Mouse (Mus musculus) heart, adult 9 months (tissue): ENCODE measurements around the gene Pcnx2.

Source experiments
- DNase-seq, 2 experiments: peaks; one replicate each; pipeline ENCODE4 v3.0.0; 2022; ENCODE audit warnings: low spot score in 2 of 2

Gene Pcnx2

DNA sequence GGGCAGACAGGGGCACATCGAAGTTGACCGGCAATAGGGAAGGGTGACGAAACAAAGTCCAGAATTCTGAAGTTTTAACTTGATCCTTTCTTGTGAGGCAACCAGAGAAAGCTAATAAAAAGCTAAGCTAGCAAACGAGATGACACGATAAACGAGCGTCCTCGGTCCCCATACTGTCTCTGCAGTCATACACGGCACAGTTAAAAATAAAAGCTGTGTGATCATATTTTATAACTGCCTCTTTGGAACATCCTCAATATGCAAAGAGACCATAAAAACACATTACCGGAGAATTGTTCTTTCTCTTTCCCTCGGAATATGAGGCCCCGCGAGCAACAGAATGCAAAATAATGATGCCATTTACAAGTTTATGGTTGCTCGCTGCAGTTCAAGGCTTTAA, 76.1 kb downstream of the Pcnx2 start:
- no peak for DNase-seq

DNA sequence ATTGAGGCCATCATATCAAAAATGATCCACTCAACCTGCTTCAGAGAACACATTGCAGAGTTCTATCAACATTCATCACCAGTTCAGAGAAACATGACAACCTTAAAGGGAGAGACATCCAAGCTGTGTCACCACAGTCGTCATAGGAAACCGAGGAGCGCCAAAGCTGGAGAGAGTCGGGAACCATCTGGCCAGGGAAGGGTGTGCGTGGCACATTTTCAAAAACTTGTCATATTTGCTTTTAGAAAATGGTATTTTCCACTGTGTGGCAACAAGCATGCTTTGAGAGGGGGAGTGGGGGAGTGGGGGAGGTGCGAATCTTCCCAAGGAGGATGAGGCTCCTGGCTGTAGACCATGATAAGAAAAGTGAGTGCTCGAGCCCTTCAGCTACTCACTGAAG, 78.3 kb downstream of the Pcnx2 start:
- no peak for DNase-seq

DNA sequence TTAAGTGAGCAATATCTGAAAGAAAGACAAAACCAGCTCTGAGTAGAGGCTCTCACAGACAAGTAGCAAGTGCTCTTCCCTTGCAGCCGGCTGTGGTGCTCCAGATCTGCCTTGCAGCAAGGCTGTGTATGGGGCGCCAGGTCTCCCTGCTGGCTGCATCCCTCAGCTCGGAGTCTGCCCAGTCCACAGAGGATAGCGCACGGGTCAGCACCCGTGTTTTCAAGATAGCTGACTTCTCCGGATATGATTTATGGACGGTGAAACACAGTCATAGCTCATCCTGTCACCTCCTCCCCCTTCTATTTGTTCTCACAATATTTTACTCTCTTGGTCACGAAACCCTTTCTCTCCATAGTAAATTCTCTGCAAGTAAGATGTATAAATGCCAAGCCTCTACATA, 79.3 kb downstream of the Pcnx2 start:
- no peak for DNase-seq

- no peak for DNase-seq
Measured at GRCm38 (mm10) chr8:125816742-125817141, 81.4 kb downstream of the Pcnx2 start.

DNA sequence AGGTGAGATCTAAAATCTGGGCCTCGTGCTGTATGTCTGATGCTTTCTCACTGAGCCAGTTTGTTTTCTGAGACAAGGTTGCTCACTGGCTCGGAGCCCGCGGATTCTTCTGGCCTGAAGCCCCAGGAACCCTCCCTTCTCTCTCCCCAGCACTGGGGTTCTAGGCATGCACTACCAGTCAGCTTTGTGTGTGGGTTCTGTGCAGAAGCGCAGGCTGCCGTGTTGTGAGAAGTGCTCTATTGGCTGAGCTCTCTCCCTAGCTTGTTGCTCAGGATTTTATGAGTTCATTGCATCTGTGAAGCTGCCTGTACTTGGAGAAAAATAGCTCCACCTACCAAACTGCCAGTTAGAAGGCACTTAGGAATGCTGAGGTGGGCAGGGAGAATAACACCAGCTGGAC, 89.3 kb downstream of the Pcnx2 start:
- no peak for DNase-seq

- no peak for DNase-seq
Measured at GRCm38 (mm10) chr8:125807905-125808310, 90.2 kb downstream of the Pcnx2 start.

DNA sequence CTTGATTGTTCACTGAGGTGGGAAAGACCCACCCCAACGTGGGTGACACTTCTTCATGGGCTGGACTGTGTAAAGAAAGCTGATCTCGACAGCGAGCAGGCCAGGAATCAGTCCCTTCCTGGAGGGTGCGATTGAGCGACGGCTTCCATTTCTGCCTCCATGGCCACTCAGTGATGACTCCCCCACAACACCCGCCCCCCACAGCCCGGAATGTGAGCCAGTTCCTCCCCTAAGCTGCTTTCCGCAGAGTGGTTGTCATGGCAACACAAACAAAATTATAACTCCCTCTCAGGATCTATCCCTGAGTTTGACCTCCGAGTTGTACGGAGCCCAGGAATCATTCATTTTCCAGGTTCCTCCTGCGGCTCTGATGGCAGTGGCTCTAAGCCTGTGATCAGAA, 91.7 kb downstream of the Pcnx2 start:
- DNase-seq, result no peak

DNA sequence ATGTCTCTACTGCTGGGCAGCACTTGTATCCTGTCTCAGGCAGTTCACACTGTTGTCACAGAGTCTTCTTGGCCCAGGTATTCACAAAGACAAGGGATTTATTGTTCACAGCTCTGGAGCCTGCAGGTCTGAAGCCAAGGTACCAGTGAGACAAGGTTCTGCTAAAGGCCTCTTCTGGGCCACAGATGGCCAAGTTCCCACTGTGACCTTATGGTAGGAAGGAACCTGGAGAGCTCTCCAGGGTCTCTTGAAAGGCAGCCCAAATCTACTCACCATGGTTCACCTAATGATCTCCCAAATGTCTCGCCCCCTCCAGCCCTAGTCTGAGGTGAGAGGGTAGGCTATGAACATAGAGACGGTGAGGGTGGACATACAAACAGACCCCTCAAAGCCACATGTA, 101.1 kb downstream of the Pcnx2 start:
- DNase-seq, result no peak

DNA sequence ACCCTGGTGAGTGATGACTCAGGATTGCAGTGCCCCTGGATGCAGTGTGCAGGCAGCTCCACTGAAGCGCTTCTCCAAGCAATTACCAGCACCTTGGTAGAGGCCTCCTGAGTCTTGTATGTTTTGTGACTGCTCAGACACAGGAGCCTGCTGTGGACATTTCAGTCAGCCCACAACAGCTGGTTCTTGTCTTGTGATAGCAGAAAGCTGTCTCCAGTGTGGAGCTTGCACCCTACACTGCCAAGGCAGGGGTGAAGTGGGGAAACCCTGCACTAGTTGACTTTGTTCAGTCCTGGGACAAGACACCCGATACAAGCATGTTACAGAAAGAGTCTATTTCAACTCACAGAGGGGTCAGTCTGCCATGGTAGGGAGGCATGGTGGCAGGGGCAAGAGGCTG, 102.8 kb downstream of the Pcnx2 start:
- no peak for DNase-seq

DNA sequence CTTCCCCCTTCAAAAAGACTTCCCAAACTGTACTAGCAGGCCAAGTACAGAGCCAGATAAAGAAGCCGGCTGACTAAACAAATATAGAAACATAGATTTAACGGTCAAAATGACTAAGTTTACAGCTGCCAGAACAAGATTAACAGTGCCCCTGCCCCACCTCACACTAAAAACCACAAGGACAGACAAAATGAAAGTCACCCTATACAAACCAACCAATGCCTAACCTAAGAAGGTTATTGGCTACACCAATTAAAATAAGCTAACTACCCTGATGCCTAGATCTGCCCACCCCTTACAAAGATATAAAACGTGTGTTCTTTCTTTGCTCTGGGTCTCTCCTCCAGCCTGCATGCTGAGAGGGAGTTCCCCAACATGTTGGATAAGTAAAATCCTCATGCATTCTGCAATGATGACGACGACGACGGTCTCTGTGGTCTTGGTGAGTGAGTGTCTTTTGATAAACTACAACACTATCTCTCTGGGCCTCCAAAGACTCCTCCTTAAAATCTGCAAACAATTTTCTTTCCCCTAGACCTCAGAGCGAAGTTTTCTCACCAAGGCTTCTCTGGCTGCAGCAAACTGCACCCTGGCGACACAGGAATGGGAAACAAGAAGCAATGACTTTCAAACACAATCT, 105.2 kb downstream of the Pcnx2 start:
- DNase-seq, result no peak

GRCm38 (mm10) chr8:125786886-125787285, 111.2 kb downstream of the Pcnx2 start:
- DNase-seq, result no peak

DNA sequence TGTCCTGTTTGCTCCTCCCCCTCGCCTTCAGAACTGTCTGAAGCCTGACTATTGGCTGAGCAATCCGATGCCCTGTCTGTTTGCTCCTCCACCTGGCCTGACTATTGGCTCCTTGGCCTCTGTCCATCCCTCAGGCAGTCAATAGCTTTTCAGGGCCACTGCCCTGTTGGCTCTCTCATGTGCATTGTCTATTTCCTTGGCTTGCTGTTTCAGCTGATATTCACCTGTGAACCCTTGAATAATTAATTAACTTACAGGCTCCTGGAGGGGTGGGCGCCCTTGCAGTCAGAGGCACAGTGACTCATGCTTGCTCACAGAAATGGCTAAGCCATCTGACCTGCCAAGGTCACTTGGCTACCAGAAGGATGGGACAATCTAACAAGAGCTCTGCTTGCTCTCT, 116.0 kb downstream of the Pcnx2 start:
- DNase-seq, result no peak

GRCm38 (mm10) chr8:125779656-125780055, 118.5 kb downstream of the Pcnx2 start:
- no peak for DNase-seq

DNA sequence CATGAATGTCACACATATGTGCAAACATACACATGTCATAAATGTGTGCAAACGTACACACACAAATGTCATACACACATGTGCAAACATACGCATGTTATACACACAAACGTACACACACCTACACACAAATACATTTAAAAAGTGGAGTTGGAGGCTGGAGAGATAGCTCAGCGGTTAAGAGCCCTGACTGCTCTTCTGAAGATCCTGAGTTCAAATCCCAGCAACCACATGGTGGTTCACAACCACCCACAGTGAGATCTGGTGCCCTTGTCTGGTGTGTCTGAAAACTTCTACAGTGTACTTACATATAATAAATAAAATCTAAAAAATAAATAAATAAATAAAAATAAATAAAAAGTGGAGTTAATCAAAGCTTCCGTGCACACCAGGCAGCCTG, 119.2 kb downstream of the Pcnx2 start:
- no peak for DNase-seq

- no peak for DNase-seq
Measured at GRCm38 (mm10) chr8:125777478-125778164, 120.5 kb downstream of the Pcnx2 start.

- DNase-seq, result no peak
Measured at GRCm38 (mm10) chr8:125776800-125777199, 121.3 kb downstream of the Pcnx2 start.

DNA sequence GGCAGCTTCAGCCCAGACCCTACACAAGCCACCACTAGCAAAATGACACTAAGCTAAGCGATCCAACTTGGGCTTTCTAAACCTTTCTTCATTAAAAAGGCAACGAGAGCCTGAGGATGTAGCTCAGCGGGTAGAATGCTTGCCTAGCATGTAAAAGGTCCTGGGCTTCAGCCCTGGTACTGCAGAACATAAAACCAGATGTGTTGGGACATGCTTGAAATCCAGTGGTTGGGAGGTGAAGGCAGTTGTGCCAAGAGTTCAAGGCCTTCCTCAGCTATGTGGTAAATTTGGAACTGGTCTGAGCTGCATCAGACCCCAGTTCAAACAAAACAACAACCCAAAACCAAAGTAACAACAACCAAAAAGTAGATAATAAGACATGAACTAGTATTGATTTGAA, 121.8 kb downstream of the Pcnx2 start:
- no peak for DNase-seq

DNA sequence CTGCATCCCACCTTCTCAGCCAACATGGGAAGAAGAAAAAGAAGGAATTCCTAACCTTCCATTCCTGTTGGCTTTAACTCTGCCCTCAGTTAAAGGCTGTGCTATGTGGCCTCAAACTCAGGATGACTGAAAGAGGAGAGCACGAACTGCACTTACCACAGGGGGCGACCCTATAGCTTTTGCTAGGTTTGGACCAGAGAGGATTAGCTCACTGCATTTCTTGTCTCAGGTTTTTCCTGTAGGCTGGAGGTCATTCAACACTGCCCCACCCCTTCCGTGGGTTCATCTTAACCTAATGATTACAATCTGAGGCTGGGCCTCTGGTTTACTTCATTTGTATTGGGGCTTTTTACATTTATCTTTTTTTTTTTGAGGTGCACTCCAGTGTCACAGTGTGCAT, 123.1 kb downstream of the Pcnx2 start:
- DNase-seq, result no peak

GRCm38 (mm10) chr8:125773281-125773803, 124.8 kb downstream of the Pcnx2 start:
- no peak for DNase-seq

DNA sequence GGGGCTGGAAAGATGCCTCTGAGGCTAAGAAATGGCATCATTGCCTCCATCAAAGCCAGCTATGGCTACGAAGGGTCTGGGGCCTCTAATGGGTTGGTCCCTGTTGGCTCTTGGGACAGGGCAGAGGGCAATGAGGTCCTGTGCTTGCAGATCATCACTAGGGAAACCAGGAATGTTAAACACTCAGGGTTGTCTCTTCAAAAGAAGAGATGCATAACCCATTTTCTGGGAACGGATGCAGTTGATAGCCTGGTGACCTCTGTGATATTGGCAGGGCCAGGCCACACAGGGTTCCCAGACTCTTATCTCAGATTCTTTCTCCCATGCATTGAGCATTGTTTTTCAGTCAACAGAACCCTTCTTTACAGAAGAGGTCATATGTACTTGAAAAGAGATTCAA, 125.8 kb downstream of the Pcnx2 start:
- DNase-seq, result no peak

DNA sequence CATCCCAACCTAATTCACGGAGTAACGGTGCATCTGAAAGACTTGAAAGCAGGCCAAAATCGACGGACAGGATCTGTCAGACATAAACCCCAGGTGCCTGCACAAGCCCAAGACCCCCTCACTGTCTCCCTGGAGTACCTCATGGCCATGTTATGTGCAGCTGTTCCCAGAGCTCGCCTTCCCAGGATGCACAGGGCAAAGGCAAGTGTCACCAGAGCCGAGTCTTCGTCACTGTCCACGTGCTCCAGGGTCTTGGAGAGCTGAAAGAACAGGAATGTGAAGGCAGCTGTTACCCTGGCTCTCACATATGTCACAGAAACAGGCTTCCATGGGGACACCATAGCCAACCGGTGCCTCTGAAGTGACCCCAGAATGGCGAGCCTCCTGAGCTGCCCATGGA, 130.0 kb downstream of the Pcnx2 start:
- no peak for DNase-seq

GRCm38 (mm10) chr8:125763066-125763786, 134.9 kb downstream of the Pcnx2 start:
- no peak for DNase-seq

DNA sequence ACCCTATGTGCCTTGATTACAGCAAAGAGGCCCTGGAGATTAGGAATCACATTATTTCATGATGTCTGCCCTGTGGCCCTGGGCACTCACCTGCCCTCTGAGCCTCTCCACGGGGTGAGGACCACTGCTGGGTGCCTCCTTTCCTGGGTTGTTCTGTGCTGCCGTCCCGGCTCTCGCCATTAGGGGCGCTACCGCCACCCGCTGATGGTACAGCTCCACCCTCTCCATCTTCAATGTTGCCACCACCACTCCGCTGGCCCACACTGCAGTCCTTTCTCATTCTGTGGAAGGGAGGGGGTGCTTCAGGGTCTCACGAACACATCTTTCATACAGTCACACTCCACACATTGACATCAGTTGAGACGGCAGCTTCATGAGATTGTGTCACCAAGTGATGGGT, 139.1 kb downstream of the Pcnx2 start:
- no peak for DNase-seq
